ENCODE assay signal across 16 mouse cellular contexts in genomic region chr2:70877333-70878080, GRCm38 (mm10). TPM values are rescaled to one million over a fixed set of nuclear protein-coding genes. Genes with fewer than 3 reads are reported as not detected.
DNase-seq lines count a peak whose midpoint lies in the region; ATAC-seq lines count a peak whose summit lies in the region.
"Had no signal": no experiment of that assay in that cellular context is flagged by ENCODE, and none has a peak within 500 bp of the region (broad histone marks: within the 10 kb centered on the region; RNA-seq: fewer than 3 reads in every experiment).

No protein-coding gene starts in this region.

- H3K9ac ChIP-seq in hindbrain, embryonic 11.5 days (ENCODE audit: low read depth, low read length) = no peak overlapping the region
- H3K9ac ChIP-seq: forebrain, postnatal 0 days; liver, embryonic 13.5 days; midbrain, embryonic 13.5 days had no signal

- H3K36me3 ChIP-seq in hindbrain, embryonic 11.5 days (ENCODE audit: control insufficient read depth, insufficient read depth, low read length) = no peaks in the 10 kb centered on the region
- H3K36me3 ChIP-seq: liver, embryonic 13.5 days; midbrain, embryonic 13.5 days had no signal

- H3K27me3 ChIP-seq in hindbrain, embryonic 11.5 days (ENCODE audit: control insufficient read depth, insufficient read depth, low read length) = no peaks in the 10 kb centered on the region
- H3K27me3 ChIP-seq: liver, embryonic 13.5 days; midbrain, embryonic 13.5 days had no signal

- ATAC-seq in common myeloid progenitor, adult 5-6 weeks (replicated peaks; ENCODE audit: low read depth, poor library complexity, severe bottlenecking) = peak; percentile 96
- ATAC-seq in megakaryocyte progenitor cell, adult 5-6 weeks (replicated peaks; ENCODE audit: poor library complexity) = peak; percentile 86
- no peak for ATAC-seq in hindbrain, embryonic 11.5 days (ENCODE audit: low FRiP score)
- ATAC-seq: forebrain, postnatal 0 days; midbrain, embryonic 13.5 days had no signal

- H3K9me3 ChIP-seq in hindbrain, embryonic 11.5 days (ENCODE audit: control insufficient read depth, low read length) = no peaks in the 10 kb centered on the region
- H3K9me3 ChIP-seq: liver, embryonic 13.5 days; midbrain, embryonic 13.5 days had no signal

- DNase-seq in adrenal gland, postnatal 36 days = peak; percentile 12 to 32
- no peak for DNase-seq in adrenal gland, adult 18-20 months (ENCODE audit: low spot score in 2 of 2)
- DNase-seq in lung, postnatal 10 days = peak; percentile 5
- DNase-seq in lung, postnatal 14 days = no peak
- no peak for DNase-seq in c-Kit-positive CD71-positive TER-119-positive erythroid progenitor cells, embryonic 14.5 days (ENCODE audit: low spot score)
- no peak for DNase-seq in hindbrain, embryonic 11.5 days (ENCODE audit: low spot score)
- DNase-seq: cerebellum, adult 11-12 months; forebrain, postnatal 0 days; heart, adult 18-20 months; heart, postnatal 10 days; liver, embryonic 13.5 days had no signal

- WGBS in hindbrain, embryonic 11.5 days = 86% methylated on average over 13 of the region's 13 CpGs

- no peak overlapping the region for H3K27ac ChIP-seq in hindbrain, embryonic 11.5 days (ENCODE audit: low read depth, low read length)
- H3K27ac ChIP-seq: liver, embryonic 13.5 days; midbrain, embryonic 13.5 days; stomach, postnatal 0 days had no signal

- no peak overlapping the region for H3K4me2 ChIP-seq in hindbrain, embryonic 11.5 days (replicated peaks; ENCODE audit: low read depth, low read length)
- H3K4me2 ChIP-seq: liver, embryonic 13.5 days; midbrain, embryonic 13.5 days had no signal

- no peaks in the 10 kb centered on the region for H3K4me1 ChIP-seq in hindbrain, embryonic 11.5 days (replicated peaks; ENCODE audit: control insufficient read depth, insufficient read depth, low read length)
- H3K4me1 ChIP-seq: midbrain, embryonic 13.5 days had no signal

- no peak overlapping the region for H3K4me3 ChIP-seq in hindbrain, embryonic 11.5 days (ENCODE audit: low read depth, low read length)
- H3K4me3 ChIP-seq: erythroblast, embryonic 14.5 days; liver, embryonic 13.5 days; midbrain, embryonic 13.5 days had no signal

RNA-seq across cellular contexts. Expression of gene Tlk1, which starts 52.0 kb away (rescaled TPM):
- total RNA-seq in adrenal gland, postnatal 36 days (2021) = 10 to 100 TPM; 48.2 to 64.3 TPM
- total RNA-seq in adrenal gland, adult 18-20 months (2021) = 10 to 100 TPM; 37.6 to 52.5 TPM
- 88.6 and 89.8 TPM in 2 replicates for total RNA-seq in common myeloid progenitor, adult 5-6 weeks (2017)
- 71.7 and 80.6 TPM in 2 replicates for total RNA-seq in megakaryocyte progenitor cell, adult 5-6 weeks (2015)
- 41.5 and 45.2 TPM in 2 replicates for total RNA-seq in megakaryocyte progenitor cell, adult 5-6 weeks (2017)
- polyA plus RNA-seq in hindbrain, embryonic 11.5 days (2014; fragmentation: Nextera tagmentation; extraction: Ambion mirVana) = 36.8 and 45.4 TPM in 2 replicates

Comparison
In these comparisons a context has a peak if more than half of its experiments do, and no peak if none do; other contexts are left out.
1. DNase-seq: peak in adrenal gland, postnatal 36 days (2 of 2) and lung, postnatal 10 days (single experiment); none in adrenal gland, adult 18-20 months (0 of 2), lung, postnatal 14 days (single experiment), c-Kit-positive CD71-positive TER-119-positive erythroid progenitor cells, embryonic 14.5 days (single experiment) and hindbrain, embryonic 11.5 days (single experiment).